Mouse (Mus musculus) frontal cortex, postnatal 36 days (tissue): Measurements from ENCODE around the gene Pigr.

Experiments
- DNase-seq, 2 experiments: peaks; one replicate each; pipeline ENCODE4 v3.0.0; 2022; ENCODE audit warnings: low spot score in 2 of 2

Pigr gene

DNA sequence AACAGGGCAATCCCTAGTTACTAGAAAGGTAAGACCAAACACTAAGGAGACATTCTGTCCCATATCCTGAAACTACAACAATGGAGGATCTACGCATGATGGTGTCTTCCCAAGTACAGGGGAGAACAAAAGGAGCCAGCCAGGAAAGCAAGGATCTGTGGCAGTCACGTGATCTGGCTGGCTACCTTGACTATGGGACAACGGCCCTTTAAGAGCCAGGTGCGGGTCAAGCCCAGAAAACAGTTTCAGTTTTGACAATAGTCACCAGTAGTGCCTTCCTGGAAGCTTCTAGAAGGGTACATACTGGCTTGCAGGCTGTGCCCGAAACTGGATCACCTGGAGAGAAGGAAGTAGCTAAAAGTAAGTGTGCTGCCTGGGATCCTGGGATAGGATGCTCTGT lies at the start of gene Pigr:
Pigr (plus strand) TSS at position 237 of the 400 bp plus-strand sequence.
- DNase-seq, result no peak

DNA sequence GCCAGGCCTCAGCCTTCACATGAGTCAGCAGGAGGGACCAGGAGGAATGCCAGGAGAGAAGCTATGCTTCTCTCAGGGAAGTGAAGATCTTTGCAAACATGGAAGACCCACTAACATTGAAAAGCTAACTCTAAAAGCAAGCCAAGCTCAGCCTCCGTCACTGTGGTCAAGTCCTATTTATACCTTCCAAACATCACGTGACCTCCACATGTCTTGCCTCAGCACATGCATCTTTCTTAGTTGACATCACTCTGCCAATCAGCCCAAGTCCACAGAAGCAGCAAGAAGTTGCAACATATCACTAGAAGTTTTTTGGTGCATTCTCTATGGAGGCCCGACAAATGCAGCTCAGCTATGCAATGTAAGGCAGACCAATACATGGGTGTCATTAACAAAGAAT lies 46.6 kb upstream of the Pigr start:
- DNase-seq, result no peak

DNA sequence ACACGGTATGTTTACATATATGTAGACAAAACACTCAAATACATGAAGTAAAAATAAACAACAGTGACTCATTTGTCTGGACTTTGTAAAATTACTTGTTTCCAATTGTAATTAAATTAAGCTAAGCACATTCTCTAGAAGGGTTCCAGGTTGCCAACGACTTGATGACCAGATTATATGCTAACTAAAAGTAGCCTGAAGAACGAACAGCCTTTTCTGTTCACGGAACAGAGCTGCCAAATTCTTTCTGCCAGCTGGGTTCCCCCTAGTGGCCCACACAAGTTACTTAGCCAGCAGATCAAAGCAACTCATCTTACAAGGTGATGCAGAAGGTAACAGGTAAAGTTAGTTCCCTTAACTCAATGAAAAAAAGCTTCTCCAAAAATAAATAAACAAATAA lies 42.4 kb upstream of the Pigr start:
- DNase-seq, result peak in 1 of 2 experiments; percentile 20

DNA sequence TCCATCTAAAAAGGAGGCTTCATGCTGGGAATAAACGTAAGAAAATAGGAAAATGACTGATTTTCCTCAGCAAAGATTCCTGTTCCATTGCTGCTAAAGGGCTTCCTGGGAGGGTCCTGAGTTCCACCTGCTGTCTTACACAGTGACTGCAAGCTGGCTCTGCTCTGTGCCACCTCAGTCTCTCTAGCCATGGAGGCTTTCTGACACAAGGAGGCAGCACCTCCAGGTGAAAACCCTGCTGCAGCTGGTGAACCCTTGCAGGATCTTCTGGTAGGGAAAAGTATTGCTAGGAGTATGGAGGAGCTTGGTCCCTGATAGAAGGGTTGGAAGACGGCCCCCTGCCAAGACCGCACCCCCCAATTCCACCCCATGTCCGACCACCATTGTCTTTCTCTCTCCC lies 39.5 kb upstream of the Pigr start:
- no peak for DNase-seq

DNA sequence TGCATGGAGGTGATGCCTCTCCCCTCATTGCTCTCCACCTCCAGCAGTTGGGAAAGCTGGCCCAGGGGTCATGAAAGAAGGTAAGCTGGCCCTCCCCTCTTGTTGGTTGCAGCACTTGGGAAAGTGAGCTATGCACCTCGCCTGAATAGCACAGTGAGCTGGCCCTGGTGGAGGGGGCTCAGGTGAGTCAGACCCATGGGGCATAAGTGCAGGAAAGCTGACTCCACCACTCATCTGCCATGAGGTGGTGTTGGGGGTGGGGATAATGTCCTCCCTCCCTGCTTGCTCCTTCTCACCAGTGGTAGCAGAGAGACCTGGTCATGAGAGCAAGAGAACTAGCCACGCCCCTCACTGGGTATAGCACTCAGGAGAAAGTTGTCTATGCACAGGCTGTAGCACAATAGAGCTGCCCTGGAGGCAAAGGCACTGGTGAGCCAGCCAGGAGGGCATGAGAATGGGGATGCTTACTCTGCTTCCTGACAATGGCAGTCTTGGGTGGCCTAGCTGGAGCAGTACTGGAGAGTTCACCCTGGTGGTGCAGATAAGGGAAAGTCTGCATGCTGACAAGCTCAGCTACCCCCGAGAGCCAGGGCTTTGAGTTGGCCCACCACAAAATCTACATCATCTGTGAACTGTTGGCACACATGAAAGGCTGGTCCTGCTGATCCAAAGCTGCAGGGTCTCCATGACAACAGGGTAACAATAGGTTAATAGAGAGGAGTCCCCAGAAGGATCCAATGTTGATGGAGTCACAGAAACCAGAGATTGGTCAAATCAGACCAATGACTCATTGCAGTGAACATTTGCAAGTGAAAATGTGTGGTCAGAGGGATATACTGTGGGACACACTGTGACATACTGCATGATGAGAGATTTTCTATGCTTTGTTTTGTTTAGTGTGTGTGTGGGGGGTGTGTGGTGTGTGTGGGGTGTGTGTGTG lies 36.7 kb upstream of the Pigr start:
- DNase-seq, result no peak

DNA sequence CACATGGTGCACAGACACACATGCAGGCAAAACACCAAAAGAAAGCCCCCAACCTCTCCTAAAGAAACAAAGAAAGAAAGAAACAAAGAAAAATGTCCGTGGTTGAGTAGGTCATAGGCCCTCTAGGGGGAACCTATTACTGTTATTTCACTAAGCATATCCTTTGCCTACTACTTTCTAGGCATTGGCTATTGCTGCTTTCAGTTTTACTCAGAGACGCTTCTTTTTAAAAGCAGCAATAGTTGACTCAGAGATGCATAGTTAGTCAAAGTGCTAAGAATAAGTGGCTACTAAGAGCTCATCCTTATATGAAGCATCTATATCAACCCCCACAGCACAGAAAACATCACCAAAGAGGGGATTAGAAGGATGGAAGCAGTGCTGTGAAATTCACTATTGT lies 31.2 kb upstream of the Pigr start:
- no peak for DNase-seq

GRCm38 (mm10) chr1:130796967-130797684 lies 29.4 kb upstream of the Pigr start:
- peak; percentile 43 to 52 for DNase-seq

DNA sequence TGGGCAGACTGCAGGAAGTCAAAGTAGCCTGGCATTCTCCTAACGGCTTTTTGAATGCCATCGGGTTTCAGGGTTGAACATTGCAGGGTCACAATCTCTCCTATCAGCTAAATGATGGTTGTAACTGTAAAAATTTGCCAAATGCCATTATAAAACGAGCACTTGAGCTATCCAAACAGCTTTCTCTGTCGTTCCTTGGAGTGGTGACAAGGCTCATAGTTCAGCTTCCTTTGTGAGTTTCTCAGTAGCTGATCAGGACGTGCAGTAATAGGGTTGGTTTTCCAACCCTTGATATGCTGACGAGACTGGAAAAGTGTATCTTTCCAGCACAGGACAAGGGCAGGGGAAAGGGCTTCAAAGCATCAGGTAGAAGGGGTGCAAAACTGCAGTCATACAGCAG lies 28.4 kb upstream of the Pigr start:
- DNase-seq, result no peak

- no peak for DNase-seq
Observed at GRCm38 (mm10) chr1:130798551-130798950, 27.9 kb upstream of the Pigr start.

- DNase-seq, result no peak
Observed at GRCm38 (mm10) chr1:130799399-130799798, 27.1 kb upstream of the Pigr start.

DNA sequence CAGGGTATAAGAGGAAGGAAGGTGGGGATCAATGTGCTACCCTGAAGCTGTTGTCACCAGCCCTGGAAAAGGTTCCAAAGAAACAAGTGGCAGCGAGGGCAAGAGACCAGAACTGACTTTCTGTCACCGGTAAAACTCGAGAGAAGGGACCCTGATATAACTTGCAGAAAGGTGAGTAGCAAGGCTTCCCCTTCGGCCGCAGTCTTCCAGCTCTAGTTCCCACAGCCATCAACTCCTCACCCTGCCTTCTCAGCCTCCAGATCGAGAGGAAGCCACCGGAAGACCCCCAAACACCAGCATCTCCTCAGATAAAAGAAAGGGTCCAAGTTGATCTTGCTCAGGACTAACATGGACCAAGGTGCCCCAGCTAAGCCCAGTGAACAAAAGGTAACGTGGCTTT lies 25.9 kb upstream of the Pigr start, which contains the start of gene Fcamr:
Fcamr (plus strand) TSS at position 301 of the 400 bp plus-strand sequence.
- no peak for DNase-seq

- no peak for DNase-seq
Observed at GRCm38 (mm10) chr1:130801511-130801910, 25.0 kb upstream of the Pigr start.

GRCm38 (mm10) chr1:130802976-130803375 lies 23.5 kb upstream of the Pigr start:
- no peak for DNase-seq

DNA sequence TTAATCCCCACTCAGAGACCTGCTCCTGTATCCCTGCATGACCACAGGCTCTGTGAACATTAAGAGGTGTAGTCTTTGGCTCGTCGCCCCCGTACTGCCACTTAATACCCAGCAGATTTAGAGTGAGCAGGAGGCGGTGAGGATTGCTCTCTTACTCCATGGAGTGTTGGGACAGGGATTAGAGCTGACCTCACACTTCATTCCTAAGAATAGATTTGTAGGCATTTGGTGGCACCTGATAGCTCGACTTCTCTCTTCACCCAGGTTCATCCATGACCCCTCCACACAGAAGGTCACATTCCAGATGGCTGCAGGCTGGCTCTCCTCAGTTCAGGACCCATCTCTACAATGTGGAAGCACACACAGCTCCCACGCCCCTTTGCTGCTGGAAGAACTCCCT lies 22.2 kb upstream of the Pigr start:
- no peak for DNase-seq

DNA sequence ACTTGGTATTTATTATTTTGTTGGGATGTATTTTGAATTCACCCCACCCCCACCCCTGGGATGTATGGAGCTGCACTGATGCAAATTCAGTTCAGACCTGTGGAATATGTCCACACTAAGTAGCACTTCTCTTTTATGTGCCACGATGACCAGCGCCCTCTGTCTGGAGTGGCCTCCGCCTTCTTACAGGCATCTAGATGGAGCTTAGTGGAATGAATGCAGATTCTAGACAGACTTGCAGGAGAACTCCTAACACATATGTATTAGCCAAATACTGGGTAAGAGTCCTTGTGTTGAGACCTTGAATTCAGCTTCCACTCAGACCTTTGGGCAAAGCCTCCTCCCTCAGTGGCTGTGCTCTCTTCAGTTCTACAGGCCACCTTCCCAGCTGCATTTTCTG lies 15.6 kb upstream of the Pigr start:
- DNase-seq, result no peak

DNA sequence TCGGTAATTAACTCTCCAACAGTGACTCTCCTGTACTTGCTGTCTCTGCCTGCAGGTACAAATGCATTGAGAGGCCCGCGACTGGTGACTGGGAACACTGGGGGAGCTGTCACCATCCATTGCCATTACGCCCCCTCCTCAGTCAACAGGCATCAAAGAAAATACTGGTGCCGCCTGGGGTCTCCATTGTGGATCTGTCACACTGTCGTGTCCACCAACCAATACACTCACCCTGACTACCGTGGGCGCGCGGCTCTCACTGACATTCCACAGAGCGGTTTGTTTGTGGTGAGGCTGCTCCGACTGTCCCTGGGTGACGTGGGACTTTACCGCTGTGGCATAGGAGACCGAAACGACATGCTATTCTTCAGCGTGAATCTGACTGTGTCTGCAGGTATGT lies 15.2 kb upstream of the Pigr start:
- no peak for DNase-seq

DNA sequence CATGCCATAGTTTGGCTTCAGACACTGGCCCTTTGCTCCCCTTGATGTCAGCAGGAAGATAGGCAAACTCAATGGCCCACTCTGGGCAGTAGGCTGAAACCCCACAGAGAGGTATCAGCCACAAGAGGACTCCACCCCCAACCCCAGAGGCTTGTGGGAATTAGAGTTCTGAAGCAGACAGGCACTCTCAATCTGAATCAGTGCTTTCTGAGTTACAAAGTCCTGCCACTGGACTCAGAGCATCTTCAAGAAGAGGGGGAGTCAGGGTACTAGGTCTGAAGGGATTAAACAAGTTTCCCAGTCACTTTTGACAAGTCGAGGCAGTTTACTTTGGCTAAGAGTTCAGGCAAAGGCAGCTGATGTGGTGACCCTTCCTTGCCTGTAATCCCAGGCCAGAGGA lies 6.7 kb upstream of the Pigr start:
- DNase-seq, result no peak

GRCm38 (mm10) chr1:130820316-130821148 lies 6.0 kb upstream of the Pigr start:
- DNase-seq, result no peak

- DNase-seq, result no peak
Observed at GRCm38 (mm10) chr1:130821149-130821471, 5.4 kb upstream of the Pigr start.

GRCm38 (mm10) chr1:130821911-130822625 lies 4.4 kb upstream of the Pigr start:
- no peak for DNase-seq

GRCm38 (mm10) chr1:130828656-130829055 lies 2.2 kb downstream of the Pigr start:
- no peak for DNase-seq
